Mouse (Mus musculus) adrenal gland, adult (tissue): Measurements from ENCODE around the gene Med16.

Source experiments
- DNase-seq, 2 experiments: peaks; one replicate each; pipeline ENCODE4 v3.0.0; 2022 to 2023; ENCODE audit warnings: low spot score in 1 of 2; ENCODE audit not compliant: inconsistent age in 2 of 2

Med16 gene

GRCm38 (mm10) chr10:79918231-79919078, 9.7 kb upstream of the Med16 start:
- DNase-seq = no peak

GRCm38 (mm10) chr10:79917532-79918100, 8.9 kb upstream of the Med16 start:
- DNase-seq = no peak

- peak; percentile 89 to 96 for DNase-seq
Observed at GRCm38 (mm10) chr10:79916808-79917531, 8.2 kb upstream of the Med16 start, which contains the start of gene Kiss1r. Gene Kiss1r, plus strand, starts transcription at chr10:79916971.

GRCm38 (mm10) chr10:79916081-79916480, 7.4 kb upstream of the Med16 start:
- peak in 1 of 2 experiments; percentile 53 for DNase-seq

GRCm38 (mm10) chr10:79914948-79915596, 6.3 kb upstream of the Med16 start:
- DNase-seq = no peak

- no peak for DNase-seq
Observed at GRCm38 (mm10) chr10:79914131-79914947, 5.6 kb upstream of the Med16 start.

GRCm38 (mm10) chr10:79912412-79912811, 3.7 kb upstream of the Med16 start:
- DNase-seq = no peak

GRCm38 (mm10) chr10:79910556-79910955, 1.8 kb upstream of the Med16 start, which contains the start of gene Gm26602:
Gene Gm26602, plus strand, starts transcription at chr10:79910856.
- no peak for DNase-seq

GRCm38 (mm10) chr10:79909092-79909922, 584 bp upstream of the Med16 start:
- DNase-seq = peak; percentile 56 to 91

- no peak for DNase-seq
Observed at GRCm38 (mm10) chr10:79907415-79907814, 1.3 kb downstream of the Med16 start.

GRCm38 (mm10) chr10:79906712-79907111, 2.0 kb downstream of the Med16 start:
- no peak for DNase-seq

GRCm38 (mm10) chr10:79900951-79901410, 7.7 kb downstream of the Med16 start:
- no peak for DNase-seq

GRCm38 (mm10) chr10:79897316-79898245, 11.1 kb downstream of the Med16 start:
- no peak for DNase-seq

GRCm38 (mm10) chr10:79896814-79897213, 11.9 kb downstream of the Med16 start:
- no peak for DNase-seq

- no peak for DNase-seq
Observed at GRCm38 (mm10) chr10:79896306-79896705, 12.4 kb downstream of the Med16 start.

GRCm38 (mm10) chr10:79892451-79893118, 16.1 kb downstream of the Med16 start:
- DNase-seq = peak; percentile 78 to 93

- DNase-seq = no peak
Observed at GRCm38 (mm10) chr10:79890670-79891069, 18.1 kb downstream of the Med16 start, which contains the start of gene Cfd. Gene Cfd, plus strand, starts transcription at chr10:79890853.

GRCm38 (mm10) chr10:79889386-79889785, 19.3 kb downstream of the Med16 start:
- DNase-seq = peak in 1 of 2 experiments; percentile 90
